Mouse (Mus musculus) cortical plate, adult 2 months (tissue): ENCODE data around the gene Erc1.

Experiments used
- CTCF ChIP-seq: fragments of 200-500 bp; IDR thresholded peaks from 2 replicates; pipeline ENCODE4 v1.5.1; 2011; ENCODE audit warnings: mild to moderate bottlenecking, control low read depth, low read length; ENCODE audit not compliant: insufficient read depth; ENCODE audit errors: extremely low read depth
- POLR2A ChIP-seq: fragments of 200-500 bp; IDR thresholded peaks from 2 replicates; pipeline ENCODE4 v1.6.1; 2011; ENCODE audit warnings: mild to moderate bottlenecking, low read length, control low read depth; ENCODE audit not compliant: insufficient read depth; ENCODE audit errors: extremely low read depth

DNA sequence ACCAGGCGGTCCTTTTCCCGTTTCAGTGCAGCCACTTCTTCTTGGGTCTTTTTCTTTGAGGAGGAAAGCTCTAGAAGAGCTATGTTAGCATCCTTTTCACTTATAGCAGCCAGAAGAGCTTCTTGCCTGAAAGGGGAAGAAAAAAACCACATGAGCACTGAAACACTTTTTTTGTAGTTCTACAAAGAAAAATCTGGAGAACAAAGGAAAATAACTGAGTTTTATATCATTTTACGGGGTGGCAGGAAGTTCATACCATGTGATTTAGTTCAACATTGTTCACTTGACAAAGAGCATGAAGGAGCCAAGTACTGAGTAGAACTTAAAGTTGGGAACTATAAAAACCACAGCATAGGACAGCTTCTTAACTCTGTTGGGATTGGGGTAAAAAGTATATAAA is 217.3 kb downstream of the Erc1 start:
- no peak for TF ChIP-seq CTCF
- no peak for TF ChIP-seq POLR2A
